Mouse (Mus musculus) E14TG2a.4 (cell line): Measurements from ENCODE around the gene Cflar.

Experiments
- CTCF ChIP-seq: conservative IDR thresholded peaks from 2 replicates; pipeline ENCODE4 v1.5.1; 2014; ENCODE audit warnings: low read length
- NANOG ChIP-seq: IDR thresholded peaks from 2 replicates; pipeline ENCODE4 v1.6.1; 2014; ENCODE audit warnings: borderline replicate concordance, low read length, mixed read lengths
- POU5F1 ChIP-seq: IDR thresholded peaks from 2 replicates; pipeline ENCODE4 v1.6.1; 2014; ENCODE audit warnings: low read length, borderline replicate concordance

DNA sequence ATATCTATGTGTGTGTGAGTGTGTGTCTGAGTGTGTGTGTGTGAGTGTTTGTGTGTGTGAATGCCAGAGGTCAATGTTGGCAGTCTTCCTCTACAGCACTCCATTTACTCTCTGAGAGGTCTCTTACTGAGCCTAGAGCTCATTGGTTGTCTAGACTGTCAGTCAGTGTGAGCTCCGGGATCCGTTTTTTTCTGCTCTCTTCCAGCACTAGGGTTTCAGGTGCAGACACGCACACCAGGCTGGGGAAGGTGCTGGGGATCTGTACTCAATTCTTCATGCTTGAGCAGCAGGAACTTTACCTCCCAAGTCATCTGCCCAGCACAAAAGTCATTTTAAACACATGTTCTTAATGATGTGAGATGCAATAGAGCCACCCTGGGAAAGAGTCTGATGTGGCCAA, 60.8 kb downstream of the Cflar start:
- TF ChIP-seq CTCF (no peak), NANOG (no peak), POU5F1 (no peak)
